Mouse (Mus musculus) heart, adult 2 months (tissue): Measurements from ENCODE around the gene Lgi1. TPM values are rescaled to one million over a fixed set of nuclear protein-coding genes. Genes with fewer than 3 reads are reported as not detected.

Experiments
- DNase-seq, 2 experiments: peaks; one replicate each; pipeline ENCODE4 v3.0.0; 2021
- H3K27ac ChIP-seq: fragments of 200-600 bp; 2 replicates; pipeline ENCODE4 v1.8.1; 2022
- H3K27me3 ChIP-seq: fragments of 200-500 bp; 2 replicates; pipeline ENCODE4 v1.6.1; 2012; ENCODE audit warnings: mild to moderate bottlenecking, low read length, inconsistent platforms, mixed read lengths; ENCODE audit not compliant: control insufficient read depth, insufficient read depth
- H3K36me3 ChIP-seq: fragments of 200-500 bp; 2 replicates; pipeline ENCODE4 v1.6.1; 2012; ENCODE audit warnings: low read length, inconsistent platforms; ENCODE audit not compliant: control insufficient read depth, insufficient read depth
- H3K4me1 ChIP-seq: fragments of 200-500 bp; 2 replicates; pipeline ENCODE4 v1.6.1; 2011; ENCODE audit warnings: low read length; ENCODE audit not compliant: control insufficient read depth, insufficient read depth
- H3K4me3 ChIP-seq: fragments of 200-600 bp; 2 replicates; pipeline ENCODE4 v1.8.1; 2022
- H3K79me2 ChIP-seq: fragments of 200-500 bp; replicated peaks from 2 replicates; pipeline ENCODE4 v1.6.1; 2012; ENCODE audit warnings: mild to moderate bottlenecking, inconsistent platforms, low read length, moderate library complexity, mixed read lengths; ENCODE audit not compliant: control insufficient read depth, insufficient read depth
- H3K9ac ChIP-seq: fragments of 200-500 bp; 2 replicates; pipeline ENCODE4 v1.6.1; 2012; ENCODE audit warnings: low read depth, mild to moderate bottlenecking, control low read depth, inconsistent platforms, low read length, mixed read lengths
- CTCF ChIP-seq: fragments of 200-600 bp; IDR thresholded peaks from 2 replicates; pipeline ENCODE4 v1.8.1; 2022; ENCODE audit warnings: antibody characterized with exemption, mild to moderate bottlenecking, moderate library complexity
- EP300 ChIP-seq: fragments of 200-500 bp; IDR thresholded peaks from 2 replicates; pipeline ENCODE4 v1.6.1; 2011; ENCODE audit warnings: low read depth, low read length, control low read depth; ENCODE audit not compliant: insufficient read depth
- POLR2A ChIP-seq: fragments of 200-500 bp; IDR thresholded peaks from 2 replicates; pipeline ENCODE4 v1.6.1; 2011; ENCODE audit warnings: mild to moderate bottlenecking, low read depth, low read length, control low read depth; ENCODE audit not compliant: insufficient read depth
- WGBS: fragments of 180-500 bp; shearing (Covaris S2); methylation state at CpG from one replicate; pipeline ENCODE4 v1.1.7; 2018; 5-methylcytosine and 5-hydroxymethylcytosine counted together
- intact Hi-C: fragments of 180-260 bp; cut with DNase I; formaldehyde crosslinking; loops from one replicate; pipeline ENCODE4 v1.15.1; 2025
- polyA plus RNA-seq: library from polyadenylated mRNA; depleted of rRNA; stranded (reverse); fragments of >200 nt; gene quantifications from 2 replicates; pipeline ENCODE4 v1.2.3, GENCODE M21; 2012
- total RNA-seq, 2 experiments: library from RNA; stranded (reverse); gene quantifications; 2 replicates each; pipeline ENCODE4 v1.2.3; 2021

The Lgi1 gene
- total and polyA plus RNA-seq, 3 experiments, result 1.6 to 4.6 (median 2.2) TPM

- H3K36me3 ChIP-seq, result no peaks in the 10 kb centered on the region
- H3K79me2 ChIP-seq, result no peaks in the 10 kb centered on the region
- no peaks in the 10 kb centered on the region for H3K4me1 ChIP-seq
- TF ChIP-seq CTCF (no peak), EP300 (no peak), POLR2A (no peak)
- WGBS, result 70% methylated on average over 8 of the region's 8 CpGs
- H3K27me3 ChIP-seq, result no peaks in the 10 kb centered on the region
- intact Hi-C loops, result no loop called here
- H3K9ac ChIP-seq, result no peak overlapping the region
- no peak overlapping the region for H3K4me3 ChIP-seq
- no peak for DNase-seq
- H3K27ac ChIP-seq, result no peak overlapping the region
These were observed 22.0 kb upstream of the Lgi1 start for GRCm38 (mm10) chr19:38242314-38242852.

GRCm38 (mm10) chr19:38244748-38245147 lies 19.6 kb upstream of the Lgi1 start:
- Histone ChIP-seq H3K4me3 (no peak overlapping the region), H3K9ac (no peak overlapping the region), H3K27ac (no peak overlapping the region), H3K27me3 (no peaks in the 10 kb centered on the region), H3K4me1 (no peaks in the 10 kb centered on the region), H3K79me2 (no peaks in the 10 kb centered on the region), H3K36me3 (no peaks in the 10 kb centered on the region)
- WGBS, result 50% methylated on average over 8 of the region's 8 CpGs
- TF ChIP-seq EP300, result no peak
- no peak for TF ChIP-seq CTCF
- TF ChIP-seq POLR2A, result no peak
- DNase-seq, result no peak
- intact Hi-C loops, result no loop called here

- H3K36me3 ChIP-seq, result no peaks in the 10 kb centered on the region
- H3K9ac ChIP-seq, result no peak overlapping the region
- no peaks in the 10 kb centered on the region for H3K79me2 ChIP-seq
- H3K27me3 ChIP-seq, result no peaks in the 10 kb centered on the region
- H3K27ac ChIP-seq, result no peak overlapping the region
- no peak overlapping the region for H3K4me3 ChIP-seq
- intact Hi-C loops, result no loop called here
- 60% methylated on average over 10 of the region's 10 CpGs for WGBS
- TF ChIP-seq POLR2A (no peak), CTCF (no peak), EP300 (no peak)
- H3K4me1 ChIP-seq, result no peaks in the 10 kb centered on the region
- DNase-seq, result no peak
These were observed 18.8 kb upstream of the Lgi1 start for GRCm38 (mm10) chr19:38245361-38246176.

- 75% methylated on average over 7 of the region's 7 CpGs for WGBS
- intact Hi-C loops, result no loop called here
- H3K4me3 ChIP-seq, result no peak overlapping the region
- no peaks in the 10 kb centered on the region for H3K4me1 ChIP-seq
- no peak for DNase-seq
- H3K27ac ChIP-seq, result no peak overlapping the region
- H3K27me3 ChIP-seq, result no peaks in the 10 kb centered on the region
- no peaks in the 10 kb centered on the region for H3K79me2 ChIP-seq
- H3K9ac ChIP-seq, result no peak overlapping the region
- H3K36me3 ChIP-seq, result no peaks in the 10 kb centered on the region
- TF ChIP-seq CTCF (no peak), EP300 (no peak), POLR2A (no peak)
These were observed 18.1 kb upstream of the Lgi1 start for GRCm38 (mm10) chr19:38246177-38246622.

GRCm38 (mm10) chr19:38249627-38250026 lies 14.7 kb upstream of the Lgi1 start:
- no peaks in the 10 kb centered on the region for H3K36me3 ChIP-seq
- WGBS, result 66% methylated on average over 8 of the region's 8 CpGs
- H3K79me2 ChIP-seq, result no peaks in the 10 kb centered on the region
- no peak overlapping the region for H3K9ac ChIP-seq
- no peaks in the 10 kb centered on the region for H3K4me1 ChIP-seq
- TF ChIP-seq EP300 (no peak), CTCF (no peak), POLR2A (no peak)
- intact Hi-C loops, result no loop called here
- H3K27me3 ChIP-seq, result no peaks in the 10 kb centered on the region
- no peak for DNase-seq
- H3K27ac ChIP-seq, result no peak overlapping the region
- no peak overlapping the region for H3K4me3 ChIP-seq

- H3K36me3 ChIP-seq, result no peaks in the 10 kb centered on the region
- H3K79me2 ChIP-seq, result no peaks in the 10 kb centered on the region
- H3K4me3 ChIP-seq, result no peak overlapping the region
- H3K4me1 ChIP-seq, result peaks cover 2% of the 10 kb centered on the region; the same call in 1 of the 2 replicates
- 56% methylated on average over 6 of the region's 6 CpGs for WGBS
- DNase-seq, result peak; percentile 39 to 43
- no peaks in the 10 kb centered on the region for H3K27me3 ChIP-seq
- intact Hi-C loops, result loop anchor here (1.0 kb wide), 2 partner anchors 70 to 99 kb away; no protein-coding TSS in a partner anchor
- peak; percentile 79 for TF ChIP-seq CTCF
- peak; percentile 56; the same call in 1 of the 2 replicates for TF ChIP-seq EP300
- TF ChIP-seq POLR2A, result no peak
- H3K27ac ChIP-seq, result no peak overlapping the region
- no peak overlapping the region for H3K9ac ChIP-seq
These were observed 10.5 kb upstream of the Lgi1 start for GRCm38 (mm10) chr19:38253796-38254195.
